12 mouse cellular contexts compared by ENCODE assay signal in genomic region chr9:14718332-14718691, GRCm38 (mm10). TPM values are rescaled to one million over a fixed set of nuclear protein-coding genes. Genes with fewer than 3 reads are reported as not detected.
DNase-seq lines count a peak whose midpoint lies in the region; TF ChIP-seq lines count a peak whose summit lies in the region.
"Had no signal": no experiment of that assay in that cellular context is flagged by ENCODE, and none has a peak within 500 bp of the region (broad histone marks: within the 10 kb centered on the region; RNA-seq: fewer than 3 reads in every experiment).

No protein-coding gene starts in this region.

- no peak for TF ChIP-seq EP300 in heart, adult 2 months (IDR thresholded peaks at IDR 0.05; ENCODE audit: insufficient read depth, low read depth, low read length)

- peak overlapping the region; percentile 43 for H3K4me3 ChIP-seq in heart, adult 2 months
- H3K4me3 ChIP-seq in layer of hippocampus, adult 2 months, result peak overlapping the region; percentile 30; the same call in 1 of the 2 replicates

- no peaks in the 10 kb centered on the region for H3K27me3 ChIP-seq in heart, adult 2 months (ENCODE audit: control insufficient read depth, insufficient read depth, low read length)

- no peak for TF ChIP-seq POLR2A in heart, adult 2 months (IDR thresholded peaks at IDR 0.05; ENCODE audit: insufficient read depth, low read depth, low read length)

- peak overlapping the region; percentile 22 for H3K9ac ChIP-seq in heart, adult 2 months (ENCODE audit: low read depth, low read length)

- H3K79me2 ChIP-seq in heart, adult 2 months (replicated peaks; ENCODE audit: control insufficient read depth, insufficient read depth, low read length), result no peaks in the 10 kb centered on the region

- TF ChIP-seq CTCF in heart, adult 2 months (IDR thresholded peaks at IDR 0.05), result no peak
- no peak for TF ChIP-seq CTCF in layer of hippocampus, adult 2 months (conservative IDR thresholded peaks at IDR 0.05)

- intact Hi-C loops in heart, adult 2 months (cut with DNase I), result no loop called here

- no peaks in the 10 kb centered on the region for H3K36me3 ChIP-seq in heart, adult 2 months (ENCODE audit: control insufficient read depth, insufficient read depth, low read length)

- H3K27ac ChIP-seq in heart, adult 2 months, result peak overlapping the region; percentile 57
- no peak overlapping the region for H3K27ac ChIP-seq in layer of hippocampus, adult 2 months

- no peak for DNase-seq in heart, adult 2 months
- no peak for DNase-seq in heart, adult 8-10 months (ENCODE audit: low spot score)
- no peak for DNase-seq in layer of hippocampus, adult 2 months (ENCODE audit: low spot score in 2 of 2)
- no peak for DNase-seq in layer of hippocampus, postnatal 36 days
- peak; percentile 75 for DNase-seq in 416B (ENCODE audit: low read depth)
- DNase-seq in lung, postnatal 25 days (ENCODE audit: low spot score), result peak; percentile 56
- DNase-seq in cerebellum, postnatal 4 days (ENCODE audit: low spot score in 2 of 2), result no peak
- no peak for DNase-seq in urinary bladder, adult 2 months (ENCODE audit: low spot score)
- DNase-seq: cerebellum, adult 9-11 months; layer of hippocampus, adult 9-11 months had no signal

- H3K4me1 ChIP-seq in heart, adult 2 months (ENCODE audit: control insufficient read depth, insufficient read depth, low read length), result peaks cover 2% of the 10 kb centered on the region; the same call in 1 of the 2 replicates

RNA-seq across cellular contexts. Expression of gene Piwil4, which starts 22.2 kb away (rescaled TPM):
- not detected for total RNA-seq in heart, adult 2 months (2021)
- polyA plus RNA-seq in heart, adult 2 months (2012; rRNA removed), result not detected in 2 replicates
- total RNA-seq in heart, adult 8-10 months (2022), result not detected
- not detected for total RNA-seq in layer of hippocampus, adult 2 months (2021)
- total RNA-seq in layer of hippocampus, postnatal 36 days (2021), result not detected
- polyA plus RNA-seq in urinary bladder, adult 2 months (2012; rRNA removed), result 0.62 and 0.67 TPM in 2 replicates

RNA-seq across cellular contexts. Expression of gene Fut4, which starts 33.9 kb away (rescaled TPM):
- under 1 TPM; 0.39 to 0.43 TPM for total RNA-seq in heart, adult 2 months (2021)
- 0.49 and 0.59 TPM in 2 replicates for polyA plus RNA-seq in heart, adult 2 months (2012; rRNA removed)
- total RNA-seq in heart, adult 8-10 months (2022), result under 1 TPM; 0.33 to 0.63 (median 0.39) TPM
- under 1 TPM; 0.27 to 0.36 TPM for total RNA-seq in layer of hippocampus, adult 2 months (2021)
- under 1 TPM; 0.15 to 0.18 TPM for total RNA-seq in layer of hippocampus, postnatal 36 days (2021)
- polyA plus RNA-seq in urinary bladder, adult 2 months (2012; rRNA removed), result 5.1 and 5.2 TPM in 2 replicates

RNA-seq across cellular contexts. Expression of gene 1700012B09Rik, which starts 52.5 kb away (rescaled TPM):
- not detected for total RNA-seq in heart, adult 2 months (2021)
- not detected in 2 replicates for polyA plus RNA-seq in heart, adult 2 months (2012; rRNA removed)
- total RNA-seq in heart, adult 8-10 months (2022), result not detected
- total RNA-seq in layer of hippocampus, adult 2 months (2021), result 1 to 10 TPM in 1 of 2 experiments, not detected in 1; 1.1 TPM
- total RNA-seq in layer of hippocampus, postnatal 36 days (2021), result not detected
- polyA plus RNA-seq in urinary bladder, adult 2 months (2012; rRNA removed), result not detected in 2 replicates
- total RNA-seq: adrenal gland, postnatal 4 days had no signal
- polyA plus RNA-seq: limb, embryonic 14.5 days had no signal

Comparison
In these comparisons a context has a peak if more than half of its experiments do, and no peak if none do; other contexts are left out.
1. DNase-seq: peak in 416B (single experiment) and lung, postnatal 25 days (single experiment); none in heart, adult 2 months (0 of 2), heart, adult 8-10 months (single experiment), layer of hippocampus, adult 2 months (0 of 2), layer of hippocampus, postnatal 36 days (0 of 2), cerebellum, postnatal 4 days (0 of 2) and urinary bladder, adult 2 months (single experiment).